Mouse (Mus musculus) kidney, postnatal 0 days (tissue): ENCODE results near the gene Gins2. TPM values are rescaled to one million over a fixed set of nuclear protein-coding genes. Genes with fewer than 3 reads are reported as not detected.

Source experiments
- ATAC-seq: fragments of 200-750 bp; cut with Nextera tagmentation; replicated peaks from 2 replicates; pipeline ENCODE4 v1.8.0; 2017; ENCODE audit warnings: low read depth, moderate number of reproducible peaks, moderate TSS enrichment, moderate library complexity; ENCODE audit not compliant: low FRiP score
- DNase-seq: peaks from one replicate; pipeline ENCODE4 v3.0.0-alpha.2; 2016; ENCODE audit warnings: low spot score
- H3K27ac ChIP-seq: fragments of 300-500 bp; sonication (generic); 2 replicates; pipeline ENCODE4 v1.5.1; 2014; ENCODE audit warnings: mild to moderate bottlenecking
- H3K27me3 ChIP-seq: fragments of 300-500 bp; sonication (generic); 2 replicates; pipeline ENCODE4 v1.6.1; 2014; ENCODE audit warnings: low read length, mixed read lengths; ENCODE audit not compliant: insufficient read depth
- H3K36me3 ChIP-seq: fragments of 300-500 bp; sonication (generic); 2 replicates; pipeline ENCODE4 v1.6.1; 2014; ENCODE audit warnings: low read length, mixed read lengths; ENCODE audit not compliant: insufficient read depth
- H3K4me1 ChIP-seq: fragments of 300-500 bp; sonication (generic); replicated peaks from 2 replicates; pipeline ENCODE4 v1.6.1; 2014; ENCODE audit warnings: antibody characterized with exemption, low read length, mixed read lengths; ENCODE audit not compliant: insufficient read depth
- H3K4me2 ChIP-seq: fragments of 300-500 bp; sonication (generic); 2 replicates; pipeline ENCODE4 v1.6.1; 2014; ENCODE audit warnings: mild to moderate bottlenecking, low read length, moderate library complexity, mixed read lengths
- H3K4me3 ChIP-seq: fragments of 300-500 bp; sonication (generic); replicated peaks from 2 replicates; pipeline ENCODE4 v1.5.1; 2014; ENCODE audit warnings: low read depth, low read length
- H3K9ac ChIP-seq: fragments of 300-500 bp; sonication (generic); 2 replicates; pipeline ENCODE4 v1.6.1; 2014; ENCODE audit warnings: low read depth, low read length
- H3K9me3 ChIP-seq: fragments of 300-500 bp; sonication (generic); replicated peaks from 2 replicates; pipeline ENCODE4 v1.6.1; 2016; ENCODE audit warnings: low read length, inconsistent platforms, mixed read lengths
- CTCF ChIP-seq: IDR thresholded peaks from 2 replicates; pipeline ENCODE4 v1.5.1; 2016; ENCODE audit warnings: antibody characterized with exemption, low read depth, mild to moderate bottlenecking, moderate library complexity
- WGBS: fragments of 180-500 bp; shearing (Covaris S2); extraction: QIAGEN DNeasy Blood & Tissue Kit; methylation state at CpG from one replicate; pipeline ENCODE4 v1.1.7; 2014; 5-methylcytosine and 5-hydroxymethylcytosine counted together
- polyA plus RNA-seq: library from polyadenylated mRNA; unstranded; fragments of >200 nt; fragmentation: Nextera tagmentation; extraction: Ambion mirVana; gene quantifications from 2 replicates; pipeline ENCODE4 v1.2.1, GENCODE M21; 2015

The Gins2 gene
- polyA plus RNA-seq, 1 experiment from 2014 or later = 54.0 TPM

DNA sequence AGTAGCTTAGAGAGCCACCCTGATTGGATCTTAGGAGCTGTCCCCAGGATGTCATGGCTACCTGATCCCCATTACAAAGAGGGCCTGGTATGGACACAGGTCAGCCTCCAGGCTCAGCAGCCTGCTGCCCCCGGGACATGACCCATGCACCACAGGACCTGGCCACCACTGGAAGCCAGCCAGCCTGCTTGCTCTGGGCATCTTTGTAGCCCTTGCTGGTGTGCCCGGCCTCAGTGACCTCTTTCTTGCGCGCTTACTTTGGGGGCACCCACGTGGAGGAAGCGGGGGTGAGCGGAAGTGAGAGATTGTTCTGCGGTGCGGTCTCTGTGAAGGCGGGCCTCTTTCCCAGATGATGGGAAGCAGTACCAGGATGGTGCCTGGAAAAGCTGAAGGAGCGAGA lies 36.6 kb downstream of the Gins2 start:
- Histone ChIP-seq H3K27me3 (no peaks in the 10 kb centered on the region), H3K4me1 (peaks cover 39% of the 10 kb centered on the region), H3K36me3 (peaks cover 6% of the 10 kb centered on the region; the same call in 1 of the 2 replicates), H3K9me3 (no peaks in the 10 kb centered on the region), H3K27ac (no peak overlapping the region), H3K4me3 (no peak overlapping the region), H3K9ac (no peak overlapping the region), H3K4me2 (no peak overlapping the region)
- no peak for DNase-seq
- WGBS = 83% methylated on average over 11 of the region's 11 CpGs
- no peak for ATAC-seq
- no peak for TF ChIP-seq CTCF

DNA sequence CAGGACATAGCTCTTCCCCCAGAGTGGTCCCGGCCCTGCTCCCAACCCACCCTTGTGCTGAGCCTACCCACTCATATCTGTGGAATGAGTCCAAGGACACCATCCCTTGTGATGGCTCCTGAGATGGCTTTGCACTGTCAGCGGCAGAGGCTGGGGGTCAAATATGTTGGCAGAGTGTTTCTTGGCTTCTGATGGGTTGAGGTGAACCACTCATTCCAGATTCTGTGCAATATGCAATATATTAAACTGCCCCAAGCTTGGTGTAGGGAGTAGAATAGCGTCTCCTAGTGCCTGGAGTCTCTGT lies 37.5 kb downstream of the Gins2 start:
- Histone ChIP-seq H3K4me1 (peaks cover 47% of the 10 kb centered on the region), H3K4me3 (no peak overlapping the region), H3K36me3 (peaks cover 6% of the 10 kb centered on the region; the same call in 1 of the 2 replicates), H3K4me2 (no peak overlapping the region), H3K9me3 (no peaks in the 10 kb centered on the region), H3K9ac (no peak overlapping the region), H3K27me3 (no peaks in the 10 kb centered on the region), H3K27ac (no peak overlapping the region)
- DNase-seq (no peak), ATAC-seq (no peak)
- no peak for TF ChIP-seq CTCF
- 84% methylated on average over 3 of the region's 3 CpGs for WGBS

DNA sequence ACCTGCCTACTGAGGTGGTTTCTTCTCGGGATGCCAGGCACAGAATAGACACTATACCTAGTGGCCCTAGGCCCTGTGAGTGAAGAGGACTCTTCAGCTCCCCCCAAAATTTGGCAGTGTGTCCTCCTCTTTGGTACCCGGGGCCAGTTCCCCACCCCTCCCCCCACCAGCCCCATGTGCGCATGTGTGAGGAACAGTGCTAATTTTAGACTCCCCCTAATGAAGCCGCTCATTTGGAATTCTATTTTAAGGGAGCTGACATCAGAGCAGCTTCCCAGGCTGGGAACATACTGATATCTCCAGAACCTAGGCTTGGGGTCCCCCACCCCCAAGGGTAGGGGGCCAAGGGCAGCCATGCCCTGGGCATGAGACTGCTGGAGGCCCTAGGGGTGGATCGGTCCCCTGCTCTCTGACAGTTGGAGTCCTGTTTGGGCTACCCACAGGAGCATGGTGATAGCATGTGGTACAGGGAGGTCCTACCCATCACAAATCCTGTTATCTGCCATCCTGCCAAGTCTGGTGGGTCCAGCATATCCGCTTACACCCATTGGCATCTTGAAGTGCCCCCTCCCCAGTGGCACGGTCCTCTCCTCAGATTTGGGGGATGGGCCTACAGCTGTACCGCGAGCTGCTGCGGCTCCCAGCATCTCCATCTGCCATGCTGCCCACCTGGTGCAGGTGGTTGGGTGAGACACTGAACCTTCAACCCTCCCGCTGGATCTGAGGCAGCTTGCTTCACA lies 38.0 kb downstream of the Gins2 start:
- TF ChIP-seq CTCF = no peak
- Histone ChIP-seq H3K27ac (no peak overlapping the region), H3K9me3 (no peaks in the 10 kb centered on the region), H3K9ac (no peak overlapping the region), H3K27me3 (no peaks in the 10 kb centered on the region), H3K4me3 (no peak overlapping the region), H3K4me1 (peaks cover 49% of the 10 kb centered on the region), H3K36me3 (peaks cover 6% of the 10 kb centered on the region; the same call in 1 of the 2 replicates), H3K4me2 (no peak overlapping the region)
- WGBS = 75% methylated on average over 11 of the region's 11 CpGs
- DNase-seq (no peak), ATAC-seq (no peak)

DNA sequence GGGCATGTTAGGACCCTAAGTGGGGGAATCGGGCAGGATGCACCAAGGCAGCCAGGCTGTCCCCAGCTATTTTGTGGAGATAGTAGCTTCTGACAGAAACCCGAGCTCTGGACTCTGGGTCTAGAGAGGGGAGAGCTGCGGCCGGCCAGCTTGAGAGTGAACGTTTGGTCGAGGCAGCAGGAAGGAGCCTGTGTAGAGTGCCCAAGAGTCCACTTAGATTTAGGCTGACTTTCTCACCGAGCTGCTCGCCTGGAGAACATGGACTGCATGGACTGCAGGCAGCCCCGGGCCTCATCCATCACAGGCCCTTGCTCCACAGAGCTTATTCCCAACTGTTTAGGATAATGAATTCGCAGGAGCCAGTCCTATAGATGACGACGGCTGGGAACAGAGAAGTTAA lies 38.7 kb downstream of the Gins2 start:
- Histone ChIP-seq H3K4me1 (peaks cover 56% of the 10 kb centered on the region), H3K27ac (no peak overlapping the region; the same call in 1 of the 2 replicates), H3K9me3 (no peaks in the 10 kb centered on the region), H3K4me3 (no peak overlapping the region), H3K9ac (no peak overlapping the region), H3K4me2 (no peak overlapping the region), H3K27me3 (no peaks in the 10 kb centered on the region), H3K36me3 (peaks cover 6% of the 10 kb centered on the region; the same call in 1 of the 2 replicates)
- no peak for TF ChIP-seq CTCF
- no peak for DNase-seq
- ATAC-seq = no peak
- 23% methylated on average over 12 of the region's 12 CpGs for WGBS

DNA sequence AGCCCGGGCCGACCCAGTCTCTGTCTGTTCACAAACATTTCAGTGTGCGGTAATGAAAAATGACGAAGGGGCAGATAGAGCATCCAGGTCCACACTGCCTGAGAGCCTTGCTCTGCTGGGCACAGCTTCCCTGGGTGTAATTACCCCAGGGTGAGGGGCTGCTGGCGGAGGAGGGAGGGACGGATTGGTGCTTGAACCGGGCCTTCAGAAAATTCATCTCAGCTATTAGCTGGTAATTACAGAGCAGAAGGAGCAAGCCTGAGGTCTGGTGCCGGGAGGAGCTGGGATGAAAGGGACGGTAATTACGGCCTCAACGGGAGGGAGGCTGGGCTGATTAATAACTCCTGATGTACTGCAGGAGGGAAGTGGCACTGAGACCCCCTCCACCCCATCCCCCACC lies 39.2 kb downstream of the Gins2 start:
- WGBS = 16% methylated on average over 11 of the region's 11 CpGs
- Histone ChIP-seq H3K9me3 (no peaks in the 10 kb centered on the region), H3K36me3 (peaks cover 5% of the 10 kb centered on the region; the same call in 1 of the 2 replicates), H3K4me2 (peak overlapping the region; percentile 27), H3K4me3 (no peak overlapping the region), H3K4me1 (peaks cover 61% of the 10 kb centered on the region), H3K9ac (peak overlapping the region; percentile 0; the same call in 1 of the 2 replicates), H3K27ac (no peak overlapping the region), H3K27me3 (no peaks in the 10 kb centered on the region)
- DNase-seq (no peak), ATAC-seq (peak; percentile 12; the same call in 1 of the 2 replicates)
- TF ChIP-seq CTCF = no peak

DNA sequence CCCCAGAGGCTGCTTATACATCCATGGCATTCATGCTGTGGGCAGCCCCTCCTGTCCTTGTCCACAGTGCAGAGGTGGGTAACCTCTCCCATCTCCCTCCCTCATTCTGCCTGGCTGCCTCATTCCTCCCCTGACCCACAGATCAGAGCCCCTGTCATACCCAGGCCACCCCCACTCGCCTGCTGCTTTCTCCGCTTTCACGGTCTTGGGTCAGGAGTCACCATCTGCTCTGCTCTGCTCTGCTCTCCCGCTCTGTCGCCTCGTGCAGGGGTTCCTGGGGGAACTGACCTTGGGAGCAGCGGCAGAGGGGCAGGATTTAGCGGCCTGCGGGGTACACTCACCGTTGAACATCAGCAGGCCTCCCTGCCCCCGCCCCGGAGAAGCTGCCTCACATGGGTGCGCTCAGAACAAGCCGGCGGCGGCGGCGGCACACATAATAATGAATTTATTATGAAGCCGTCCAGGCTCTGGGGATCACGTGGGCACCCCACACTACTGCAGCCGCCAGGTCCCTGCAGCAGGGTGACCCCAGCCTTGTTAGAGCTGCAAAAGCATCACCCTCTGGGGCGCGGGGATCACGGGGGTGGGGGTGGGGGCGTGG lies 39.7 kb downstream of the Gins2 start:
- H3K27ac ChIP-seq = no peak overlapping the region
- 0 out of 2 replicates have a peak, but pooled peaks cover under 1% of the 10 kb centered on the region for H3K36me3 ChIP-seq
- WGBS = 13% methylated on average over 25 of the region's 25 CpGs
- no peak overlapping the region for H3K4me3 ChIP-seq
- no peak for TF ChIP-seq CTCF
- ATAC-seq (peak; percentile 55), DNase-seq (peak; percentile 88)
- peak overlapping the region; percentile 0; the same call in 1 of the 2 replicates for H3K9ac ChIP-seq
- peaks cover 61% of the 10 kb centered on the region for H3K4me1 ChIP-seq
- H3K9me3 ChIP-seq = no peaks in the 10 kb centered on the region
- H3K27me3 ChIP-seq = no peaks in the 10 kb centered on the region
- peak overlapping the region; percentile 27 for H3K4me2 ChIP-seq
